Mouse (Mus musculus) midbrain, embryonic 14.5 days (tissue): ENCODE results near the gene Lmbr1l. TPM values are rescaled to one million over a fixed set of nuclear protein-coding genes. Genes with fewer than 3 reads are reported as not detected.

ENCODE experiments used
- ATAC-seq: fragments of 200-750 bp; cut with Nextera tagmentation; 2 replicates; pipeline ENCODE4 v1.8.0; 2017; ENCODE audit warnings: moderate number of reproducible peaks, moderate library complexity; ENCODE audit not compliant: low FRiP score, low TSS enrichment
- DNase-seq: peaks from one replicate; pipeline ENCODE4 v3.0.0-alpha.2; 2015
- H3K27ac ChIP-seq: fragments of 300-500 bp; sonication (generic); replicated peaks from 2 replicates; pipeline ENCODE4 v1.5.1; 2014; ENCODE audit warnings: mild to moderate bottlenecking, low read depth, low read length, moderate library complexity
- H3K27me3 ChIP-seq: fragments of 300-500 bp; sonication (generic); 2 replicates; pipeline ENCODE4 v1.6.1; 2014; ENCODE audit warnings: low read length, control low read depth, mixed read lengths; ENCODE audit not compliant: control insufficient read depth, insufficient read depth
- H3K36me3 ChIP-seq: fragments of 300-500 bp; sonication (generic); 2 replicates; pipeline ENCODE4 v1.6.1; 2014; ENCODE audit warnings: low read length, control low read depth; ENCODE audit not compliant: control insufficient read depth, insufficient read depth
- H3K4me1 ChIP-seq: fragments of 300-500 bp; sonication (generic); 2 replicates; pipeline ENCODE4 v1.6.1; 2014; ENCODE audit warnings: mild to moderate bottlenecking, antibody characterized with exemption, low read length, control low read depth; ENCODE audit not compliant: control insufficient read depth, insufficient read depth
- H3K4me2 ChIP-seq: fragments of 300-500 bp; sonication (generic); 2 replicates; pipeline ENCODE4 v1.6.1; 2014; ENCODE audit warnings: mild to moderate bottlenecking, low read length, moderate library complexity
- H3K4me3 ChIP-seq: fragments of 300-500 bp; sonication (generic); replicated peaks from 2 replicates; pipeline ENCODE4 v1.5.1; 2014; ENCODE audit warnings: low read depth, low read length
- H3K9ac ChIP-seq: fragments of 300-500 bp; sonication (generic); replicated peaks from 2 replicates; pipeline ENCODE4 v1.6.1; 2014; ENCODE audit warnings: mild to moderate bottlenecking, low read length, moderate library complexity
- H3K9me3 ChIP-seq: fragments of 300-500 bp; sonication (generic); 2 replicates; pipeline ENCODE4 v1.6.1; 2016; ENCODE audit warnings: low read length, control low read depth, mixed read lengths; ENCODE audit not compliant: control insufficient read depth
- WGBS: fragments of 180-500 bp; shearing (Covaris S2); extraction: QIAGEN DNeasy Blood & Tissue Kit; methylation state at CpG from one replicate; pipeline ENCODE4 v1.1.7; 2014; 5-methylcytosine and 5-hydroxymethylcytosine counted together
- polyA plus RNA-seq: library from polyadenylated mRNA; unstranded; fragments of >200 nt; fragmentation: Nextera tagmentation; extraction: Ambion mirVana; gene quantifications from 2 replicates; pipeline ENCODE4 v1.2.1, GENCODE M21; 2014

The Lmbr1l gene
- polyA plus RNA-seq, 1 experiment from 2014 or later = 11.2 TPM

DNA sequence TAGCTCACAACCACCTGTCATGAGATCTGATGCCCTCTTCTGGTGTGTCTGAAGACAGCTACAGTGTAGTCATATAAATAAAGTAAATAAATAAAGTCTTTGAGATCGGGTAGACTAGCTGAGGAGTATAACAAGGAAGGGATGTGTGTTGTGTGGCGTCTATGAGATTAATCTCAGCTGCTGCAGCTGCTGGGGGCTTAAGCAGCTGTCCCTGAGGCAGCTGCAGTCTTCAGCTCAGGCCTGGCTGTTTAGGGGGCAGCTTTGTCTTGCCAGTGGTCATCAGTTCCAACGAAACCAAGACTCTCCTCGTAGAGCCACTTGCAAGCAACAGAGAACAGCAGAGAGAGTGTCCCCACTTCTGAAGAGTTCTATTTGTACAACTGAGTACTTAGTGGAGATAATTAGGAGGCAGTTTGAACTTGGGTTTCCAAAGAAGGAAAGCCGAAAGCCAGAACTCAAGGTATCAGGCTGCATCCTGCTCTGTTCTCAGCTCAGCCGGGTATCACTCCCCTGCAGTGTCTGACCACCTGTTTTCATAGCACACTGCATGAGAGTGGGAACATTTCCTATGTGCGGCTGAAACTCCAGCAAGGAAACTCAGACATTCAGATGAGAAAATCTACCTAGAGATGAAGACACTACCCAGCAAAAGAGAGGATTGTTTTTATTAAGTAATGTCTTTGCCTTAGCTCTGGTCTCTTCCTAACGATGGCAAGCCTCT lies 31.2 kb downstream of the Lmbr1l start:
- Histone ChIP-seq H3K4me2 (no peak overlapping the region), H3K27me3 (no peaks in the 10 kb centered on the region), H3K4me3 (no peak overlapping the region), H3K4me1 (0 out of 2 replicates have a peak, but pooled peaks cover under 1% of the 10 kb centered on the region), H3K36me3 (no peaks in the 10 kb centered on the region), H3K9me3 (no peaks in the 10 kb centered on the region), H3K9ac (no peak overlapping the region), H3K27ac (no peak overlapping the region)
- DNase-seq = no peak
- WGBS = 62% methylated on average over 8 of the region's 8 CpGs
- ATAC-seq = no peak

DNA sequence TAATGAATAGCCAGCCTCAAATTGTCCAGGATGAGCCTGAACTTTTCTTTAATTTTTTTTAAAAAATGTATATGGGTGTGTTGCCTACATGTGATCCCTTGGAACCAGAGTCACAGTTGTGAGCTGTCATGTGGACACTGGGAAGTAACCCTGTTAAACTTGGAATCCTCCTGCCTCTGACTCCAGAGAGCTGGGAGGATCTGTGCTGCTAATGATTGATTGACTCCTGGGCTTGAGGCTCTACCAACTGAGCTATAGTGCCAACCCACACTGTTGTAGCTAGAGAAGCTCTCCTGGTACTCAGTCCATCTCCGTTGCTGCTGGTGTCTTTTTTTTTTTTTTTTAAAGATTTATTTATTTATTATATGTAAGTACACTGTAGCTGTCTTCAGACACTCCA lies 33.9 kb downstream of the Lmbr1l start:
- 81% methylated on average over 1 of the region's 1 CpGs for WGBS
- H3K27ac ChIP-seq = no peak overlapping the region
- peaks cover 11% of the 10 kb centered on the region for H3K4me1 ChIP-seq

DNA sequence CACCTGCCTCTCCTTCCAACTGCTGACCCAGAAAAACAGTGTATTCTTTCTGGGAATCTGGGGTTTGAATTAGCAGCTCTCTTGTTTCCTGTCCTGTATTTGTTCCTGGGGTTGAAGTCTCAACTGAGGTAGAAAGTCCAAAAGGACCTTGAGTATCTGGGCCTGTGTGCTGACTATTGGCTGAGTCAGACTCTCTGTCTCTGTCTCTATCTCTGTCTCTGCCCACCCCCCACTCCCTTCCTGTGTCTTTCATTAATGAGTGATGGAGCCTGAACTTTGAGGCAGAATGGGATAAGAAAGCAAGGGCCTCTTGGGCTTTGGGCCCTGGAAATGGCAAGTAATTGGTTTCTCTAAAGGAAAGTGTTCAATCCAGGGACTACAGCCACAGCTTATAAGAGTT lies 34.4 kb downstream of the Lmbr1l start:
- no peak overlapping the region for H3K4me2 ChIP-seq
- no peak overlapping the region for H3K9ac ChIP-seq
- no peaks in the 10 kb centered on the region for H3K9me3 ChIP-seq
- ATAC-seq (no peak), DNase-seq (no peak)
- H3K4me3 ChIP-seq = no peak overlapping the region
- H3K4me1 ChIP-seq = peaks cover 11% of the 10 kb centered on the region
- no peaks in the 10 kb centered on the region for H3K27me3 ChIP-seq
- no peaks in the 10 kb centered on the region for H3K36me3 ChIP-seq
- no peak overlapping the region for H3K27ac ChIP-seq

More for the DNA sequence above, 33.9 kb downstream of the Lmbr1l start:
- DNase-seq = no peak
- Histone ChIP-seq H3K9me3 (no peaks in the 10 kb centered on the region), H3K27me3 (no peaks in the 10 kb centered on the region), H3K4me3 (no peak overlapping the region), H3K9ac (no peak overlapping the region), H3K36me3 (no peaks in the 10 kb centered on the region), H3K4me2 (no peak overlapping the region)
- no peak for ATAC-seq

DNA sequence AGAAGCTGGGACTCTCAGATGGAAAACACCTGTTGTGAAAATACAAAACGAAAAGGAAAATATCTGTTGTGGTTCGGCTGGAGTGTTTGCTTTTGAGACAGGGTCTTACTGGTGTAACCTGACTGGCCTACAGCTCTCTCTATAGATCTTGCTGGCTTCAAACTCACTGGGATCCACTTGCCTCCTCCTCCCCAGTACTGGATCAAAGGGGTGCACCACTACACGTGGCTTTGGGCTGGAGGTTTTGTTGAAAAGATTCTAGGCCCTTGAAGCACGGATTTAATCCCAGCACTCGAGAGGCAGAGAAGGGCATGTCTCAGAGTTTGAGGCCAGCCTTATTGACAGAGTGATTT lies 36.4 kb downstream of the Lmbr1l start:
- DNase-seq = no peak
- H3K4me1 ChIP-seq = peaks cover 11% of the 10 kb centered on the region
- no peak overlapping the region for H3K9ac ChIP-seq
- peak; percentile 43 for ATAC-seq
- no peaks in the 10 kb centered on the region for H3K27me3 ChIP-seq
- 4% methylated on average over 5 of the region's 5 CpGs for WGBS
- no peaks in the 10 kb centered on the region for H3K9me3 ChIP-seq
- peak overlapping the region; percentile 80 for H3K27ac ChIP-seq
- H3K4me3 ChIP-seq = peak overlapping the region; percentile 63; the same call in 1 of the 2 replicates
- peak overlapping the region; percentile 75 for H3K4me2 ChIP-seq
- peaks cover 4% of the 10 kb centered on the region for H3K36me3 ChIP-seq

DNA sequence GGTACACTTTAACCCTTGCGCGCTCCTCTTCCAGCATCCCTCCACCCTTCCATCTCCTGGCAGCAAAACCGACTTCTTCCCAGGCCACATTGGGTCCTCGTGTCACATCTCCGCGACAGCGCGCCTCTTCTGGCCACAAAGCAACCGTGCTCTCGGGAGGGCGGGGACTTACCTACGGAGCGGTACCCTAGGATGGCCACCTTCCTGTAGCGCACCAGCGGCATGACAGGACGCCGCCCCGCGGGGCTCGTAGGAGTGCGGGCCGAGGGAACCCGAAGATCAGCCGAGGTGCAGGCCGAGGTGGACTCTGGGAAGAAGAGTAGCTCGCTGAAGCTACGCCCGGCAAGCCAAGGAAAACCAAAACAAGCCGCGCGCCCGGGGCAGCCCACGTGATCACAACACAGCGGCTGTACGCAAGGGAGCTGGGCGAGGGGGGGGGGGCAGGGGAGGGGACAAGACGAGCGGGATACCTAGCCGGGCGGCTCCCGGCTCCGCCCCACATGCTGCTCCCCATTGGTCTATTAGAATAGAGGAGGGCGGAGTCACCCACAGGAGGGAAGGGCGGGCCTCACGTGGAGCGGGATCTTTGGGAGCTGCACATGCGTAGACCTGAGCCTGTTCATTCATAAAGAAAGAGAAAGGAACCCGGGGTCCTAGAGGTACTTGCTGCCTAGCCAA lies 36.9 kb downstream of the Lmbr1l start:
- Histone ChIP-seq H3K27me3 (no peaks in the 10 kb centered on the region), H3K36me3 (peaks cover 4% of the 10 kb centered on the region), H3K27ac (peak overlapping the region; percentile 80), H3K4me3 (peak overlapping the region; percentile 63), H3K4me2 (peak overlapping the region; percentile 75), H3K4me1 (peaks cover 11% of the 10 kb centered on the region), H3K9ac (peak overlapping the region; percentile 61), H3K9me3 (no peaks in the 10 kb centered on the region)
- peak; percentile 97 for DNase-seq
- ATAC-seq = peak; percentile 97
- under 1% methylated on average over 48 of the region's 48 CpGs for WGBS

DNA sequence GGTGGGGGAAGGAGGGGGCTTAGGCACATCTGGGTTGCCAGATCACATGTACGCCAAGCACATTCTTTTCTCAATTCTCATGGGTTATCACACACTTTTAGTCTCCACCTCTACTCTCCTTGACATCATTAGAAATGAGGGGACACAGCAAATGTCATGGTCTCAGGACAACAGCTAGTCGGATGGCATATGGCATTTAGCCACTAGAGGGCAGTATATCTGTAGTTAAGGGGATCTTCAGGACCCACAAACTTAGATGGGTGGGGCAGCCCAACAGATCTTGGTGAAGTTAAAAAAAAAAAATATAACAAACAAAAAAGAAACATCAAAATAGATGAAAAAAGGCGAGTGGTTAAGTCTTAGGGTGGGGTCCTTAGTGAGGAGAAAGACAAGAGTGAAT lies 40.7 kb downstream of the Lmbr1l start:
- no peaks in the 10 kb centered on the region for H3K9me3 ChIP-seq
- ATAC-seq = no peak
- H3K4me2 ChIP-seq = no peak overlapping the region
- DNase-seq = peak; percentile 92
- peaks cover 4% of the 10 kb centered on the region for H3K36me3 ChIP-seq
- H3K4me1 ChIP-seq = peaks cover 15% of the 10 kb centered on the region
- H3K4me3 ChIP-seq = no peak overlapping the region
- no peak overlapping the region for H3K9ac ChIP-seq
- WGBS = 12% methylated on average over 3 of the region's 3 CpGs
- H3K27ac ChIP-seq = no peak overlapping the region
- no peaks in the 10 kb centered on the region for H3K27me3 ChIP-seq

GRCm38 (mm10) chr15:98871916-98872888 lies 45.8 kb downstream of the Lmbr1l start:
- Histone ChIP-seq H3K9ac (peak overlapping the region; percentile 94), H3K4me2 (peak overlapping the region; percentile 100), H3K36me3 (no peaks in the 10 kb centered on the region), H3K27me3 (no peaks in the 10 kb centered on the region), H3K4me3 (peak overlapping the region; percentile 97), H3K9me3 (no peaks in the 10 kb centered on the region), H3K27ac (peak overlapping the region; percentile 99), H3K4me1 (peaks cover 34% of the 10 kb centered on the region)
- ATAC-seq (peak; percentile 86), DNase-seq (peak; percentile 98)
- WGBS = 2% methylated on average over 51 of the region's 51 CpGs

DNA sequence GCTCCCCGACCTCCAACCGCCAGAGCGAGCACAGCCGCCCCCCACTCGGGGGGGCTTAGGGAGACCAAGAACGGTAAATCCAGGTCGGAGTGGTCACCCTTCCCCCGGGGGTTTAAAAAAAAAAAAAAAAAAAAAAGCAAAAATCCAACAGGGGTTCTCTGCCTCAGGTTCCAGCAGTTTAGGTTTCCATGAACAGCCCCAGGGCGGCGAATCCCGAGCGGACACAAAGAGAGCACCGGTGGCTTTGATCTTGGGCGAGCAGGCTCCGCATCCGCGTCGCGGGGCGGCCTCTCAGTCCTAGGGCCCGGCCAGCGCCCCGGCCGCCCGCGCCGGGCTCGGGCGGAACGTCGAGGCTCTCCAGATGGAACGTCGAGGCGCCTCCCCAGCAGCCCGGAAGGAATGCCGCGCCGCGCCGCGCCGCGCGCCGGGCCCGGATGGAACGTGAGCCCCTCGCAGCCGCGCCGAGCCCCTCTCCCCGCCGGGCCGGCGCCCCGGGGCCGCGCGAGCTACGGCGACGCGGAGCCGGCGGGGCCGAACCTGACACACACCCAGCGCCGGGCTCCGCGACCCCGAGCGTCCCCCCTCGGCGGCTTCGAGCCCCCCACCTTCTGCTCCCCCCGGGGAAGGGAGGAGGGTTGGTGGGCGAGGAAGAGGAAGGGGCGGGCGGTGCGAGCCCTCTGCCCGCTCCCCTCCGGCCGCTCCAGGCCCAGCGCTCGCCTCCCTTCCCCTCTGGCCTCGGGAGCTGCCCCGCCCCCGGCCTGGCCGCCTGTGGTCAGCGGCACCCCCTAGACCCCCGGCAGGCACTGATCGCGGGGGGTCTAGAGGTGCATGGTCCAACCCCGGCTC lies 46.7 kb downstream of the Lmbr1l start, which contains the start of gene Kmt2d:
Gene Kmt2d, minus strand, starts transcription at position 135 of the 846 bp plus-strand sequence.
- under 1% methylated on average over 80 of the region's 94 CpGs for WGBS
- H3K9ac ChIP-seq = peak within 1 kb of the TSS; percentile 94
- H3K4me3 ChIP-seq = peak within 1 kb of the TSS; percentile 97
- peak within 1 kb of the TSS; percentile 100 for H3K4me2 ChIP-seq
- H3K36me3 ChIP-seq = peaks cover 3% of the 10 kb centered on the region
- DNase-seq (peak; percentile 73), ATAC-seq (peak; percentile 31)
- peak within 1 kb of the TSS; percentile 99 for H3K27ac ChIP-seq
- no peaks in the 10 kb centered on the region for H3K9me3 ChIP-seq
- peaks cover 34% of the 10 kb centered on the region for H3K4me1 ChIP-seq
- no peaks in the 10 kb centered on the region for H3K27me3 ChIP-seq
